Mouse (Mus musculus) CD4-positive helper T cell, adult 2 months (primary cell): ENCODE measurements around the gene Ntan1.
"Not testable (repeated sequence)": the region's sequence is repeated elsewhere in the genome, so short reads cannot be mapped to it uniquely, and the experiment has no call there.

Source experiments
- DNase-seq: peaks from one replicate; pipeline ENCODE4 v3.0.0-alpha.2; 2012; ENCODE audit warnings: low read depth, missing footprints, low spot score

Ntan1 gene

DNA sequence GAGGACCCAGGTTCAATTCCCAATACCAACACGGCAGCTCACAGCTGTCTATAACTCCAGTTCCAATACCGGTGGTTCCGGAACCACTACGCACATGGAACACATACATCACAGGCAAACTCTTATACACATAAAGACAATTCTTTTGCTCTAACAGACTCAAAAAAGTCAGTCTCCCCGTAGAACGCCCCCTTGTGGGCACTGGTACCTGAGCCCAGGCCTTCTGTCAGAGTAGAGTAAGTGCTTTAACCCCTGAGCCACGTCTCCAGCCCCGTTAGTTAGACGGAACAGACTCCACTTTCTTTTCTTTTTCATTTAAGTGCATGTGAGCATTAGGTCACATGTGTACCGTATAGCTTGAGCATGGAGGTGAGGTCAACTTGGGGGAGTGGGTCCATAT, 11.8 kb downstream of the Ntan1 start:
- DNase-seq = no peak

DNA sequence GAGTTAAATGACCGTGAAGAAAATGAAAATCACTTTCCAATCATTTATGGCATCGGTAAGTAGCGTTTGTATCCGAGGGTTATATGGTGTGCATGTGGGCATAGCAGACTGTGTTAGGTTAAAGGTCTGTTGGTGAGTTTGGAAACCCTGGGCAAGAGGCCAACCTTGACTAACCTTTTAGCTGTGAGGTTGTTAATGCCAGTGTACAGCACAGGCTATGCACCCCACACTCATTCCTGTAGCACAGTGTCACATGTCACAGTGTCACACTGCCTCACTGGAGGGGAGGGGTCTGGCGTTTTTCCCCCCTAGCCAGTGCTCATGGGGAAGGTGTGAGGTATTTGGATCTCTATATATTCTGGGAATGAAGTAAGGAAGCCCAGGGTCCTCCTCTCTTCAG, 13.0 kb downstream of the Ntan1 start:
- DNase-seq = no peak

DNA sequence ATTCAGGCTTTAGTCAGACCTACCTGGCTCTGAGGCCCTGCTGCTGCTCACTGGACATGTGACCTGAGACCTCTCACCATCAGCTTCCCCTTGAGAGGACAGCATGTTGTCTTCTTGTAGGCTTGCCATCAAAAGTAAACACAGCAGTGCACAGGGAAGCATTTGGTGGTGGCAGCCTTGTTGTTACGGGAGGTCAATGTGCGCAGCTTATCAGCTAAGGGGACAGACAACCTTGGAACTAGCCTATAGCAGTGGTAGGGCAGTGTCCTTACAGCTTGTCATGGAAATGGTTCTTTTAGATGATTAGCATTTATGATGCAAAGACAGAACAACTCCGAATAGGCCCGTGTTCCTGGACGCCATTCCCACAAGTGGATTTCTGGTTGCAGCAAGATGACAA, 15.7 kb downstream of the Ntan1 start:
- DNase-seq = no peak

DNA sequence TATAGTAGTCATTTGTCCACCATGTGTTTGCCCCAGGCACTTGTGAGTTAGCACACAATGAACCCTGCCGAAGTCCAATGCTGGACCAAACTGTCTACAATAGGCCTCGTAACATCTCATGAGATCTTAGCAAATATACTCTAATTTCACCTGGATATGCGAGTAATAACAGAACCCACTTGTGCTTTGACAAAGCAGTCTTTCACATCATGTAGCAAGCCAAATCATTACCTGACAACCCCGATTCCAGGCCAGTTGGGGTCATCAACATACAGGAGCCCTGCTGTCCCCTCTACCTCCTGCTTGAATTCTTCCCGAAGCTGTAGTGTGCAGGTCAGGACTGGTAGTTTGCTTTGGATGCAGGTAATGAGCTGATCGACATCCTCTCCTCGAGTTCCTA, 21.4 kb downstream of the Ntan1 start:
- no peak for DNase-seq

DNA sequence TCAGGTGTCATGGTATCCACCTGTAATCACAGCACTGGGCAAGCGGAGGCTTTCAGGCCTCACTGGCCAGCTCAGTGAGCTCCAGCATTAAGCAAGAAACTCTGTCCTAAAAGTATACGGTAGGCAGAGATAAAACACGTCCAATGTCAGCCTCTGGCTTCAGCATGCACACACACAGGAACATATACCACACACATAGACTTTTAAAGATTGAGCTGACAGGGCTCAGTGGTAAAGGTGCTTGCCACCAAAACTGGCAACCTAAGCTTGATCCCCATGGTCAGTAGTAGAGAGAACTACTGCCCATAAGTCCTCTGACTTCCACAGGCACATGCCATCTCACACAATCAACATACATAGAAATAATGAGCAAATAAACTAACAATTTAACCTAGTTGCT, 22.3 kb downstream of the Ntan1 start:
- DNase-seq = no peak

DNA sequence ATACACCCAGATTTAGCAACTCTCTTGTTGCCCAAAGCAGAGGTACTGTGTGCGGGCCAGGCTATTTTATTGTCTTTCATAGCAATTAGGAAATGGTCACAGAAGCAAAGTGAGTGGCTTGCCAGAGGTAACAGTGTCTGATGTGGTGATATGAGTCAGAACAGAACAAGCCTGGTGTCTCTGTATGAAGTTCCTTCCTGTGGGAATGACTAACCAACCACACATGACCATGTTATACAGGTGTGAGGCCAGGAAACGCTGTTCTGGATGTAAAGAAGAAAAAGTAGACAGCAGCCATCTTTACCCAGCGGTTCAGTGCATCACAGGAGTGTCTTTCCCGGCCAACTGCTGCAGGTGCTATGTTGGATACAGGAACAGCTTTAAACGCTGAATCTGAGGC, 26.4 kb downstream of the Ntan1 start:
- peak; percentile 26 for DNase-seq

DNA sequence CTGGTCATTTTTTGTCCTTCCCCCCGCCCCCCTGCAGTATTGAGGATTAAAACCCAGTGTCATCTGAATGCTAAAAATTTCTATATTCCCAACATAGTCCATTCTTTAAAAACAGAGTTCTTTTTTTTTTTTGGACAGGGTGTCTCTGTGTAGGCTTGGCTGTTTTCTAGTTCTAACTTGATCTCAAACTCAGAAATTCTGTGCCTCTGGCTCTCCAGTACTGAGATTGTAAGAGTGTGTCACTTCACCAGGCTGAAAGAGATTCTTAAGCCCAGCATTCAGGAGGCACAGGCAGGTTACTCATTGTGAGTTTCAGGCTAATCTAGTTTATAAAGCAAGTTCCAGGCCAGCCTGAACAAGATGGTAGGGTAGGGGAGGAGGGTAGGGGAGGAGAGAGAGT, 28.0 kb downstream of the Ntan1 start:
- DNase-seq = no peak

DNA sequence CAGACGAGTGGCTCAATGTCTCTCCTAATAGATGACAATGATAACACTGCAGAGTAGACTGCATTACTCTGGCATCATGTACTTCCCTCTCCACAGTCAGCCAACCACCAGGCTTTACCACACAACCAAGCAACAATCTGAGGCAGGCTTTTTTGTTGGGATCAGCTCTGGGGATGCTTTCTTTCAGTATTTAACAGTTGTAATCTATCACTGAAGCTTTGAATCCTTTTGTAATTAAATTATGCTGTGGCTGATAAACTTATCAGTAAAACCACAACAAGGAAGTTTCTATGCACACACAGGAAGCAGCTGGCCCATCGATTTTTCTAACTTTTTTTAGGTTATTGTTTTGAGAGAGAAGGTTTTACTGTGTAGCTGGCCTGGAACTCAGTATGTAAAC, 29.7 kb downstream of the Ntan1 start:
- peak; percentile 13 for DNase-seq

DNA sequence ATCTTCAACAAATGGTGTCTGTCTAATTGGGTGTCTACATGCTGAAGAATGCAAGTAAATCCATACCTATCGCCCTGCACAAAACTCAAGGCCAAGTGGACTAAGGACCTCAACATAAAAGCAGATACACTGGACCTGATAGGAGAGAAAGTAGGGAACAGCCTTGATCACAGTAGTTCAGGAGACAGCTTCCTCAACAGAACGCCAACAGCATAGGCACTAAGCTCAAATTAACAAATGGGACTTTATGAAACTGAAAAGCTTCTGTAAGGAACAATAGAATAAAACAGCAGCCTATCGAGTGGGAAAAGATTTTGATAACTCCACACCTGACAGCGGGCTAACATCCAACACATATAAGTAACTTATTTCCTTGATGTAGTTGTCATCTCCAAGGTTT, 32.8 kb downstream of the Ntan1 start:
- no peak for DNase-seq

DNA sequence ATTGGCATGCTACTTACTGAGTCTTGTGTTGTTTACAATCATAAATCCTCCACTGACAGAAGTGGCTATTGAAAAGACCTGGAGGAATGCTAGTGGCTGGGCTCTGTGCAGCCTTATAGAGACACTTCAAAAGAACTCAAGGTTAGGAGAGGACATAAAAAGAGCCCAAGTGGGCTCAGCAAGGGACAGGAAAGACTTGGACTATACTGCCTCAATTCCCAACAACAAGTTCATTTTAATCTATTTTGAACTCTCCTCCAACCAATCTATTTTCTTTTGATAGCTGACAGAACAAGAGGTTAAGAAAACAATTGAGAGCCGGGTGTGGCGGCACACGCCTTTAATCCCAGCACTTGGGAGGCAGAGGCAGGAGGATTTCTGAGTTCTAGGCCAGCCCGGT, 35.2 kb downstream of the Ntan1 start:
- no peak for DNase-seq

DNA sequence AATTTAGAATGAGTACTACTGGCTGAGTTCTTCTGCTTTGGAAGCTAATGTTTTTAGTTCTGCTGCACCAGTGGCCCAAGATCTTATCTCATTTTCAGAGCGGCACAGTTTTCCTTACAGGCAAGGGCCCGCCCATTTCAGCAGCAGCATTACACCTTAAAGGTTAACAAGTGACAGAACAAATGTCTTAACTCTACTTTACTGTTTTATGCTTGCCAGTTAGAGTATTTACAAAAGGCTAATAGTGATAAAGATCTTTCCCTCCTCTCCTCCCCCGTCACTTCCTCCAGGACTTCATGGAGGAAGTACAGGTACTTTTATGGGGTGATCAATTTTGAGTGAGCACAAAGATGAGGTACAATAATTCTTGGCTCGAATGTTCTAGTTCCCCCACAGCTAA, 47.4 kb downstream of the Ntan1 start:
- no peak for DNase-seq

DNA sequence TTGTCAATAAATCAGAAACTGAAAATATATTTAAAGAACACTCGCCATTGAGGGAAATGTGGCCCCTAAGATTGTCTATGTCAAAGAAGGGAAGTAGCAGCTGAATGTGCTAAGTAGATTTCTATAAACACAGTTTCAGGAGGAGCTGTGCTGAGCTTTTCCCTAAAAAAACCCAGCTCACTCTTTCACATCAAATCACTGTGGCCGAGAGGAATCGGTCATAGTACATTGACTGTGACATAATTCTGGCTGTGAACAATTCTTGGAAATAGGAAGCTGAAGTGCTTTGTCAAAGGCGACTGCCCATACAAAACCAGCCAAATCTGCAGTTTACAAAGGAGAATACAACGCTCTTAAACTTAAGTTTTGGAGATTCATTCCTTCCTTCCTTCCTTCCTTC, 48.0 kb downstream of the Ntan1 start:
- DNase-seq = no peak

DNA sequence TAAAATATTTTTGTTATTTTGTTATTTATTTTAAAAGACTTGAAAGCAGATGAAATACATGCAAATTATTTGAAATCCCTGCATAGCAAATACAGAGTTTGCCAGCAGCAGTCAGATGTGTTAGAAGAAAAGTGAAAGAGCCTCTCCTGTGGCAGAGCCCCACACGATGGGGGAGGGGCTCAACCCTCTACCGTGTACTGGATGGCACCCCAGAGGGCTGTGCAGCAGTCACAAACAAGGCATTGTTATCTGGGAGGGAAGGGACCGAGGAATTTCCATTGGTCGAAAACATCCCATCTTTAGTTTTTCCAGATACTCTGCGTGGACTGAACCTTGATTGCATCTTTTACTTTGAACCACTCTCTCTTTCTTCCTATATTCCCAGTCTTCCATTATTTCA, 48.8 kb downstream of the Ntan1 start:
- DNase-seq = not testable (repeated sequence)

DNA sequence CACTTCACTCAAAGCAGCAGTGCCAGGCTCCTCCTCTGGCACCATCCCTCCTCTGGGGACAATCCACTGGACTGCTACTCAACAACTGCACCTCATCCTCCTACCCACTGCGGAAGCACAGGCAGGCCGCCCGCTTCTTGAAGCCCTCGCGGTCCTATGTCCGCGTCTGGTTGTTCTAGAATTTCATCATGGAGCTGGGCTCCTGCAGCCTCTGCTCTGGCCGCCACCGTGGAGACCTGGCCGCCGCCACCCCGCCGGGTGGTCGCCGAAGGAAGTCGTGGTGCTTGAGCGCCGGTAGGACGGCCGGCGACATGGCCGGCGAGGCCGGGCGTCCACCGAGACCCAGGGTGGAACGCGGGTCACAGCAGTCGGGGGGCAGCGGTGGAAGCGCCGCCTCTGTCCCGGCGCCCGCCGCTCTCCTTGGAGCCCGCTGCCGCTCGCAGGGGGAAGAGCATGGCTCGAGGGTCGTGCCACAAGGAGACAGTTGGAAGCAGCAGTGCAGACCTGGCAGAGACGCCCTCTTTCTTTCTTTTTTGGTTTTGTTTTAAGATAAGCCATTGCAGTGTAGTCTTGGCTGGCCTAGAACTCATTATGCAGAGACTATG, 49.4 kb downstream of the Ntan1 start:
- DNase-seq = no peak

DNA sequence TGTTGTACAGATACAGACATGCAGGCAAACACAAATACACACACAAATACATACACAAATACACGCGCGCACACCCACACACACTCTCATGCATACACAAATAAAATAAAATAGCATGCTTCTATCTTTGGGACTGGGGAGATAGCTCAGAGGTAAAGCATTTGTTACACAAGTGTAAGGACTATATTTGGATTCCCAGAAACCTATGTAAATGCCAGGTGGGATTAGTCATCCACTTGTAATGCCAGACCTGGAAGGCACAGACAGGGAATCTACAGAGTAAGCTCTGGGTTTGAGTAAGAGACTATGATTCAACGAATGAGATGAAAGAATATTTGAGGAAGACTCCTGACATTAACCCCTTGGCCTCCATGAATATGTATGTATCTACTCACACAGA, 56.8 kb downstream of the Ntan1 start:
- no peak for DNase-seq

DNA sequence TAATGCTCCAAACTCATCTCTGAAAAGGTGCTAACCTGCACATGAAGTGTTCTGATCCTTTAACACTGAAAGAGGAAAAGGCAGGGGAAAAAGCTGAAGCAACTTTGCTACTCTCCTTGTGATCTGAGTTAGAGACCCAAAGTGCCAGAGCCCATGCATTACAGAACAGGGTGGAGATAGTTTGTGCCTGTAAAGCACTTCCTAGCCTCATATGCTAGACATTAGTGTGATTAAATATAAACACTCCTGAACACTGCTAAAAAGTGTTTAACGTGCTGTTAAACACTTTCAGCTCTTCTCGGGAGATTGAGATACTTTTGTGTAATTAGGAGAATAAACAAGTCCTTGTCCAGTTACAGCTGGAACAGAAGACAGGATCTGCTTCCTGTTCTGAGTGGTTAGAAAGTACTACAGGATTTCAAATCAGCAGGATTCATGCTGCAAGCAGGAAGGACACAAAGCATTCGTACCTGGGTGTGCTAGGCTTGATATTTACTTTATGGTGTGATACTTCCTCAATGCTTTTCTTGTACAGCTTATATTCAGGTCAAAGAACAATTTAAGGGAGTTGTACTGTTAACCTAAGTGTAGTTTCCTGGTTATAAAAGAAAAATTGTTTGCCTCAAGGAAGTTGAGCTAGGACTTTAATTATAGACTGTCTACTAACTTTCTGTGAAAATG, 64.6 kb downstream of the Ntan1 start:
- no peak for DNase-seq
